Mouse (Mus musculus): ENCODE results near the gene Bcar3. TPM values are rescaled to one million over a fixed set of nuclear protein-coding genes. Genes with fewer than 3 reads are reported as not detected.

Bcar3 gene
- polyA plus RNA-seq, 1 experiment from 2014 or later: 5.0 TPM

DNA sequence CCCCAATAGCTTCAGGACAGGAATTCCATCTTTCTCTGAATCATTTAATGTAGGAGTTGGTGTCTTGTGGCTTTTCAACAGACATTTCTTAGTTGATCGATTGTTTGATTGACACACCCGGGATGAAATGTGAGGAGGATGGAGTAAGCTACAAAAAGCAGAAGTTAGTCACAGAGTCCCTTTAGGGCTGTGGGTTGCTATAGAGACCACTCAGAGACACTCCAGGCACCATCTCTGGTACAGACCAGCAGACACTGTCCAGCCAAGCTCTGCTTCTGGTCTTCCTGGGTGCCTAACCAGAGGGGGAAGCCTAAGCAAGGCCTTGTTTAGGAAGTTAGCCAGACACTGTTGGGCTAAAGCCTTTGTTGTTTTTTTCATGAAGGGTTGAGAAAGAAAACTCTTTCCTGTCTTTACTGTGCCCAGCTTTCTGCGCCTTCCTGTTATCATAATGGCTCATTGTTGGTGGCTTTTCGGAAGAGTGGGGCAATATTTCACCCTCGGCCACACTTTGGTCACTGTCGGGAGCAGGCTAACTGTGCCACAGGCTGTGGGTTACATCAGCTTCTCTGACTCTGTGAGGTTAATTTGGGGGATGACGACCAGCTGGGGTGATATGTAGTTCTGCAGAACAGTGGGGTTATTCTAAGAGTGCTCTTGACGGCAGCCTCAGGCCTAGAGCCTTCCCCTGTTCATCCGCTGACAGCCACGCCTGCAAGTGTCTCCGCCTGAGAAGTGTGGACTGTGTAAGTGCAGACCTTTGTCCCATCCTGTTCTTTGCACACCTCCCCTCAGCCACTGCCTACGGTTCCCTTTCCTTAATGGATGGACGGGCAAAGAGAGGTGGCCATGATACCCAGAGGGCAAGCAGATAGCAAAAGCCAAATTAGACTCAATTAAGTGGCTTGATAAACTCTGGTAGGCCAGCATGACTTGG lies 46.5 kb downstream of the Bcar3 start:
- H3K4me1 ChIP-seq (replicated peaks): no peaks in the 10 kb centered on the region
- H3K9me3 ChIP-seq (replicated peaks): no peaks in the 10 kb centered on the region
- H3K36me3 ChIP-seq: no peaks in the 10 kb centered on the region
- DNase-seq (no peak), ATAC-seq (ENCODE audit: low read depth) (no peak)
- no peak overlapping the region for H3K27ac ChIP-seq
- no peak overlapping the region for H3K9ac ChIP-seq
- H3K4me2 ChIP-seq: no peak overlapping the region
- no peak overlapping the region for H3K4me3 ChIP-seq (replicated peaks)
- WGBS (ENCODE audit: insufficient replicate concordance): 40% methylated on average over 13 of the region's 13 CpGs
- H3K27me3 ChIP-seq: no peaks in the 10 kb centered on the region

DNA sequence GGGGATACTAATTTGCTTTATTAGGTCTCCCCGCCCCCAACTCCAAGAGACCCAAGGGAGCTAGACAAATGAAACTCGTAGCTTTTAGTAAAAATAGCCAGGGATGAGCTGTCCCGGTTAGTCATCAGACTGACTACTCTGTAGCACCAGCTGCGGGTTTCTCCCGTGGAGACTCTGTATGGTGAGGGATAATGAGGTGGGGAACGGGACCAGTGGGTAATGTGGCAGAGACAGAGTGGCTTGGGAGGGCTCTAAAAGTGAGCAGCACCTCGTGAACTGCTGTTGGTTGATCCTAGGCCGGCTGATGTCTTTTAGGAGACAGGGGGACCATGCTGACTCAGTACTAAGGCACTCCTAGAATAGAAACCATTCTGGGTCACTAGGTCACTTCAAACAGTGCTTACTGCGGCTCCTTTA lies 49.5 kb downstream of the Bcar3 start:
- 65% methylated on average over 9 of the region's 9 CpGs for WGBS (ENCODE audit: insufficient replicate concordance)
- peaks cover 8% of the 10 kb centered on the region; the same call in 1 of the 2 replicates for H3K4me1 ChIP-seq (replicated peaks)
- no peaks in the 10 kb centered on the region for H3K27me3 ChIP-seq
- H3K9me3 ChIP-seq (replicated peaks): no peaks in the 10 kb centered on the region
- no peak overlapping the region for H3K4me3 ChIP-seq (replicated peaks)
- no peak overlapping the region for H3K27ac ChIP-seq
- ATAC-seq (ENCODE audit: low read depth): no peak
- no peak overlapping the region for H3K4me2 ChIP-seq
- no peak for DNase-seq
- no peaks in the 10 kb centered on the region for H3K36me3 ChIP-seq
- no peak overlapping the region for H3K9ac ChIP-seq

DNA sequence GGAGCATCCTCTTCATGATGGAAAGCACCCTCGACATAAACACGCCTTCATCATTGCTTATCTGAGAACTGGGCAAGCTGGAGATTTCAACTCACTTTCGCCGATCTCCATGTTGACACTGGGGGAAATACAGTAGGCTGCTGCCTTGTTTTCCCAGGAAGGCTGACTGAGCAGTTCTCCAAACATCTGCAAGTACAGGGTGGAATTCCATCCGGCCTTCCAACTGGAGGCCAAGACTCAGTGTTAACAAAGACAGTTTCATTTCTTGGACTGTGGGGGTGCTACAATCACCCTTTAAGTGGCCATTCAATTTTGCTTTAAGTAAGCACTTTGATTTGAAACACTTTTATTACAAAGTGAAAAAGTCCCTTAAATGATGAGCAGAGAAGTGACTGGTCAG lies 50.4 kb downstream of the Bcar3 start:
- ATAC-seq (ENCODE audit: low read depth): no peak
- H3K27me3 ChIP-seq: no peaks in the 10 kb centered on the region
- peaks cover 8% of the 10 kb centered on the region; the same call in 1 of the 2 replicates for H3K4me1 ChIP-seq (replicated peaks)
- WGBS (ENCODE audit: insufficient replicate concordance): 62% methylated on average over 5 of the region's 5 CpGs
- H3K4me2 ChIP-seq: no peak overlapping the region
- DNase-seq: no peak
- no peaks in the 10 kb centered on the region for H3K36me3 ChIP-seq
- H3K27ac ChIP-seq: no peak overlapping the region
- no peak overlapping the region for H3K4me3 ChIP-seq (replicated peaks)
- no peak overlapping the region for H3K9ac ChIP-seq
- H3K9me3 ChIP-seq (replicated peaks): no peaks in the 10 kb centered on the region

DNA sequence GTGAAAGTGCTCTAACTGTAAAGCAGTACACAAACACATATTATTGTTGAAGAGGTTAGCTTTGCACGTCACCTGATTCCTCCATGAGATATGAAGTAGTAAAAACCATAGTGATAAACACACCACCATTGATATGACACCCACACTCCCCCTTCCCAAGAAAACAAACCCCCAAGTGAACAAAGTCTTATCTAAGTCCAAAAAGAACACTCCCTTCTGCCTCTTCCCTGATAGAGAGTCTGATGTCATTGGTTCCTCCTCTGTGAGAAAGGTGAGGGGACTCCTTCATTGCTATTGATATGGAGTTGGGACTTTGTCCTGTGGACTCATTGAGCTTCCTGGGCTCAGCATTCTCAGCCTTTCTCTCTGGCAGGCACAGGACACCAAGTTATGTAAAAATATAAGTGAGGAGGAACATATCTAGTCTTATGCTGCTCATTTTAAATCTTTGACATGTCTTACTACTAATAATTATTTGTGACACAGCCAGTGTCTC lies 52.1 kb downstream of the Bcar3 start:
- WGBS (ENCODE audit: insufficient replicate concordance): 26% methylated on average over 1 of the region's 1 CpGs
- Histone ChIP-seq H3K4me3 (replicated peaks) (no peak overlapping the region), H3K36me3 (no peaks in the 10 kb centered on the region), H3K4me1 (replicated peaks) (peaks cover 8% of the 10 kb centered on the region; the same call in 1 of the 2 replicates), H3K27me3 (no peaks in the 10 kb centered on the region), H3K27ac (no peak overlapping the region), H3K9me3 (replicated peaks) (no peaks in the 10 kb centered on the region), H3K4me2 (no peak overlapping the region), H3K9ac (no peak overlapping the region)
- DNase-seq (no peak), ATAC-seq (ENCODE audit: low read depth) (no peak)

DNA sequence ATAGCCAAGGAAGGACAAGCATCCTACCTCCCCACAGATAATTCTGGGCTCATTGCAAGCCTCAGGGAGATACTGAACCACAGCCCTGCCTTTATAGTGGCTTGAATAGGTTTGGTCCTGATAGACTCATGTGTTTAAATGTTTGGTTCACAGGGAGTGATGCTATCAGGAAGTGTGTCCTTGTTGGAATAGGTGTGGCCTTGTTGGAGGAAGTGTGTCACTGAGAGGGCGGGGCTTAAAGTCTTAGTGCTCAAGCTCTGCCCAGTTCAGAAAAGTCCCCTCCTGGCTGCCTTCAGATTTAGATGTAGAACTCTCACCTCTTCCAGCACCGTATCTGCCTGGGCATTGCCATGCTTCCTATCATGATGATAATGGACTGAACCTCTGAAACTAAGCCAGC lies 52.7 kb downstream of the Bcar3 start:
- H3K27me3 ChIP-seq: no peaks in the 10 kb centered on the region
- H3K4me1 ChIP-seq (replicated peaks): peaks cover 8% of the 10 kb centered on the region; the same call in 1 of the 2 replicates
- no peak overlapping the region for H3K4me3 ChIP-seq (replicated peaks)
- DNase-seq (no peak), ATAC-seq (ENCODE audit: low read depth) (no peak)
- no peak overlapping the region for H3K4me2 ChIP-seq
- no peak overlapping the region for H3K9ac ChIP-seq
- H3K27ac ChIP-seq: no peak overlapping the region
- no peaks in the 10 kb centered on the region for H3K36me3 ChIP-seq
- no peaks in the 10 kb centered on the region for H3K9me3 ChIP-seq (replicated peaks)
- WGBS (ENCODE audit: insufficient replicate concordance): 64% methylated on average over 2 of the region's 2 CpGs

DNA sequence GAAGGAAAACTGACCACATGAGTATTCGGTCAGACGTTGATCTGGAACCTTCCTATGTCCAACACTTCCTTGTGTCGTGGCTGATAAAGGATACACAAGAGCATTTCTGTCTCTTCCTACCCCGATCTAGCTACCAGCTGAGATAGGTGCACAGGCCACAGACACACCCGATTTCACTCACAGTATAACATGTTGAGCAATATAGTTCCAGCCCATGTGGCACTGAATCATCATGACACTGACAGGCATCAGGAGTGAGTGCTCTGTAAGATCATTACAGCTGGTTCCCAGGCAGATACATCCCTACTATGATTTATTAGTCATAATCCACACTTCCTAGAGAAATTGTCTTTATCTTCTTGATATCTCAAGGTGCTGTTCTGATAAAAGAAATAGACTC lies 54.7 kb downstream of the Bcar3 start:
- Histone ChIP-seq H3K36me3 (no peaks in the 10 kb centered on the region), H3K27ac (no peak overlapping the region), H3K4me3 (replicated peaks) (no peak overlapping the region), H3K9ac (no peak overlapping the region), H3K4me1 (replicated peaks) (peaks cover 8% of the 10 kb centered on the region; the same call in 1 of the 2 replicates), H3K27me3 (no peaks in the 10 kb centered on the region), H3K4me2 (no peak overlapping the region), H3K9me3 (replicated peaks) (no peaks in the 10 kb centered on the region)
- WGBS (ENCODE audit: insufficient replicate concordance): 56% methylated on average over 5 of the region's 5 CpGs
- DNase-seq: no peak
- ATAC-seq (ENCODE audit: low read depth): no peak

DNA sequence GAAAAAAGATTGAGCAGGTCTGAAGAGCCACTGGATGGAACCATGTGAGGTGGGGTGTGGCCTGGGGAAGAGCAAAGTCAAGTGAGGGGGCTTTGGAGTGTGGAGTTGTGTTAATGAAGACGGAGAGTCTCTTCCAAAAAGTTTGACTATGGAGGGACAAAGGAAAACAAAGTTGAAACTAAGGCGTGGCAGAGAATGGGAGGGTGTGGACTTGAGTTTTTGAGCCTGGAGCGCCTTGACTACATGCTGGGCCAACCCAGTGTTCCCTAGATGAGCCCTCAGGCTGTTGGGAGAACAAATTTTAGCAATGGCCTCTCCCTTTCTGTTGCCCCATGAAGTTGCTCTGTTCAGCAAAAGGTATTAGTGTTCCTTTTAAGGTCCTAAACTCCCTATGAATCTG lies 58.9 kb downstream of the Bcar3 start:
- H3K4me3 ChIP-seq (replicated peaks): no peak overlapping the region
- H3K36me3 ChIP-seq: no peaks in the 10 kb centered on the region
- H3K9me3 ChIP-seq (replicated peaks): no peaks in the 10 kb centered on the region
- 70% methylated on average over 3 of the region's 3 CpGs for WGBS (ENCODE audit: insufficient replicate concordance)
- H3K27me3 ChIP-seq: no peaks in the 10 kb centered on the region
- no peak overlapping the region for H3K9ac ChIP-seq
- no peak overlapping the region for H3K4me2 ChIP-seq
- ATAC-seq (ENCODE audit: low read depth) (no peak), DNase-seq (no peak)
- H3K4me1 ChIP-seq (replicated peaks): no peaks in the 10 kb centered on the region
- no peak overlapping the region for H3K27ac ChIP-seq

DNA sequence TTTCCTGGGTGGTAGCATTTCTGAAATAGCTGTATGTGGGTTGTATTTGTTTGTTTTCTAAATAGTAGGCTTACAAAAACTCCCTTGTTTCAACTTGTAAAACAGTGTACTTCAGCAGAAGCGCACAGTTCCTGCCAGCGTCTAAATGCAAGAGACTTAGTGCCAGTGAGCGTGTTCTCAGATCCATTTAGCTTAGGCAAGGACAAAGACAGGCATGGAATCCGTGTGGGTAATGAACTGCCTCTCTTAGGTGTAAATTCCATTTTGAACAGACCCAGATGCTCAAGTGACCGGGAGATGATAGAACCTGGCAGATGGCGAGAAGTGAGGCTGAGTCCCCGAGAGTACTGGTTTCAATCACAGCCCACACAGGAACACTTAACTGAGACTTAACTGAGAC lies 65.5 kb downstream of the Bcar3 start:
- H3K27me3 ChIP-seq: no peaks in the 10 kb centered on the region
- H3K4me2 ChIP-seq: no peak overlapping the region
- H3K36me3 ChIP-seq: no peaks in the 10 kb centered on the region
- no peaks in the 10 kb centered on the region for H3K9me3 ChIP-seq (replicated peaks)
- H3K9ac ChIP-seq: no peak overlapping the region
- H3K27ac ChIP-seq: no peak overlapping the region
- 71% methylated on average over 7 of the region's 7 CpGs for WGBS (ENCODE audit: insufficient replicate concordance)
- peaks cover 7% of the 10 kb centered on the region; the same call in 1 of the 2 replicates for H3K4me1 ChIP-seq (replicated peaks)
- no peak overlapping the region for H3K4me3 ChIP-seq (replicated peaks)
- no peak for ATAC-seq (ENCODE audit: low read depth)
- DNase-seq: no peak

DNA sequence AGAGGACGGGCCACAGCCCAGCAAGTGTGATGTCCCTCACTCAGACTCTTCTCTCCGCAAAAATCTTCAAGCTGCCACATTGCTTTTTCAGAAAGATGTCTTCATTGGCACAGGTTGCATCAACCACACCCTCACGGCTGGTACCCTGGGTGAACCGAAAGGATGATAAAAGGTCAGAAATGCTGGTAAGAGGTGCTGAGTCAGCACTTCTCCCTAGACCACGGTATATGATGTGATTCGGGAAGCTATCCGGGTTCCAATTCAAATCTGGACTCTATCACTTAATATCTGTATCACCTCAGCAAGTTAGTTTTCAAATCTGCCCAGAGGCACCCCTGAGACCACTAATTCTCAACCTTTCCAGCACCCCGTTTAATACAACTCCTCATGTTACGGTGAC lies 66.0 kb downstream of the Bcar3 start:
- Histone ChIP-seq H3K27ac (no peak overlapping the region), H3K4me1 (replicated peaks) (peaks cover 7% of the 10 kb centered on the region; the same call in 1 of the 2 replicates), H3K27me3 (no peaks in the 10 kb centered on the region), H3K9ac (no peak overlapping the region), H3K9me3 (replicated peaks) (no peaks in the 10 kb centered on the region), H3K4me3 (replicated peaks) (no peak overlapping the region), H3K4me2 (no peak overlapping the region), H3K36me3 (no peaks in the 10 kb centered on the region)
- ATAC-seq (ENCODE audit: low read depth) (no peak), DNase-seq (no peak)
- 83% methylated on average over 9 of the region's 9 CpGs for WGBS (ENCODE audit: insufficient replicate concordance)

DNA sequence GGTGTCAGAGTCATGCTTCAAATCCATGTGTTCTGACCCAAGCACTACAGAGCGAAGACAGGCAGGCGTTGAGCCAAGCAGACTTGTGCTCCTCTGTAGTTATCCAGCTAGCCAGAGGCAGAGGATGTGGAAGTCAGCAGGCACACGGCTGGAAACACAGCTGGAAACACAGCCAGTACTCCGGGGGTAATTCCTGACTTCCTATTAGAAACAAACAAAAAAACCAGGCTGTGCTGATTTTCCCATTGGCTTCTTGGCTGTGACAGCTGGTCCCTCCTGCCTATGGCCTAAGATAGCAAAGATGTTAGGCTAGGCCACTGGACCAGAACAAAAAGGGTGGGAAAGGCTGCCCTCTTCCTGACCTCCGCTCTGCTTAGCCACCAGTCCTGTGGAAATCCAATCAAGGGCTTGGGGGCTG lies 66.8 kb downstream of the Bcar3 start:
- H3K9ac ChIP-seq: no peak overlapping the region
- ATAC-seq (ENCODE audit: low read depth) (no peak), DNase-seq (no peak)
- no peaks in the 10 kb centered on the region for H3K27me3 ChIP-seq
- no peaks in the 10 kb centered on the region for H3K9me3 ChIP-seq (replicated peaks)
- H3K4me1 ChIP-seq (replicated peaks): peaks cover 7% of the 10 kb centered on the region; the same call in 1 of the 2 replicates
- H3K4me2 ChIP-seq: no peak overlapping the region
- no peak overlapping the region for H3K27ac ChIP-seq
- WGBS (ENCODE audit: insufficient replicate concordance): 52% methylated on average over 5 of the region's 5 CpGs
- H3K4me3 ChIP-seq (replicated peaks): no peak overlapping the region
- H3K36me3 ChIP-seq: no peaks in the 10 kb centered on the region

DNA sequence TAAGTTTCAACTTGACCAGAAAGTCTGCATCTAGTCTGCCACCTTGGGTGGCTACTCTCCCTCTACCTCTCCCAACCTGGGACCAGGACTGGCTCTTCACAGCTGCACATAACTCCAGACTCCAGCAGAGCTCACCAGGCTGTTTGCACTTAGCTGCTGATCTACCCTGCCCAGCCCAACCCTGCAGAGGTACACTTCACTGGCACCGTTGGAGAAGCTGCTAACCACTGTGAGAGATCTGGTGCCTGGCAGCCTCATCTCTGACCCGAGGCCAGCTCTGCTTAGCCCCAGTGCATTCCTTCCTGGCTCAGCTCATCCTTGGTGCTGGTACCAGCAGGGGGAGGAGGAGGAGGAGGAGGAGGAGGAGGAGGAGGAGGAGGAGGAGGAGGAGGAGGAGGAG lies 68.8 kb downstream of the Bcar3 start:
- Histone ChIP-seq H3K4me2 (no peak overlapping the region), H3K9ac (no peak overlapping the region), H3K27me3 (no peaks in the 10 kb centered on the region), H3K36me3 (no peaks in the 10 kb centered on the region), H3K27ac (no peak overlapping the region), H3K4me1 (replicated peaks) (peaks cover 7% of the 10 kb centered on the region; the same call in 1 of the 2 replicates), H3K4me3 (replicated peaks) (no peak overlapping the region), H3K9me3 (replicated peaks) (no peaks in the 10 kb centered on the region)
- ATAC-seq (ENCODE audit: low read depth) (no peak), DNase-seq (no peak)
- WGBS (ENCODE audit: insufficient replicate concordance): 32% methylated on average over 2 of the region's 2 CpGs

DNA sequence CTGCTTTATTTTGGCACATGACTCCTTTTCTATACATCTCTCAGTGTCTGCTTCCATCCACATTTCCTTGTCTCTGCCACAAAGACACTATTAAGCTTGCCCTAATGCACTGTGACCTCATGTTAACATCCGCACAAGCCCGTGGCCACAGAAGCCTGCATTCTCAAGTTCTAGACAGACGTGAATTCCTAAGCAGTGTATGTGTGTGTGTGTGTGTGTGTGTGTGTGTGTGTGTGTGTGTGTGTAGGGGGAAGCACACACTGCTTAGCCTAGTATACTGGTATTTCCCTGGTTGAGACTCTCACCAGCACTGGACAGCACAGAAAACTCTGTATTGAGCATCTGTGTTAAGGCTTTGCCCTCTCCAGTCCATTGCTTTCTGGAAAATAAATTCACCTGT lies 70.6 kb downstream of the Bcar3 start:
- peaks cover 7% of the 10 kb centered on the region; the same call in 1 of the 2 replicates for H3K4me1 ChIP-seq (replicated peaks)
- 52% methylated on average over 3 of the region's 3 CpGs for WGBS (ENCODE audit: insufficient replicate concordance)
- H3K36me3 ChIP-seq: no peaks in the 10 kb centered on the region
- DNase-seq (no peak), ATAC-seq (ENCODE audit: low read depth) (no peak)
- H3K9ac ChIP-seq: no peak overlapping the region
- H3K9me3 ChIP-seq (replicated peaks): no peaks in the 10 kb centered on the region
- H3K4me3 ChIP-seq (replicated peaks): no peak overlapping the region
- no peak overlapping the region for H3K27ac ChIP-seq
- H3K27me3 ChIP-seq: no peaks in the 10 kb centered on the region
- H3K4me2 ChIP-seq: no peak overlapping the region

Measured in liver, embryonic 13.5 days (tissue).